In the genomic region with DNA sequence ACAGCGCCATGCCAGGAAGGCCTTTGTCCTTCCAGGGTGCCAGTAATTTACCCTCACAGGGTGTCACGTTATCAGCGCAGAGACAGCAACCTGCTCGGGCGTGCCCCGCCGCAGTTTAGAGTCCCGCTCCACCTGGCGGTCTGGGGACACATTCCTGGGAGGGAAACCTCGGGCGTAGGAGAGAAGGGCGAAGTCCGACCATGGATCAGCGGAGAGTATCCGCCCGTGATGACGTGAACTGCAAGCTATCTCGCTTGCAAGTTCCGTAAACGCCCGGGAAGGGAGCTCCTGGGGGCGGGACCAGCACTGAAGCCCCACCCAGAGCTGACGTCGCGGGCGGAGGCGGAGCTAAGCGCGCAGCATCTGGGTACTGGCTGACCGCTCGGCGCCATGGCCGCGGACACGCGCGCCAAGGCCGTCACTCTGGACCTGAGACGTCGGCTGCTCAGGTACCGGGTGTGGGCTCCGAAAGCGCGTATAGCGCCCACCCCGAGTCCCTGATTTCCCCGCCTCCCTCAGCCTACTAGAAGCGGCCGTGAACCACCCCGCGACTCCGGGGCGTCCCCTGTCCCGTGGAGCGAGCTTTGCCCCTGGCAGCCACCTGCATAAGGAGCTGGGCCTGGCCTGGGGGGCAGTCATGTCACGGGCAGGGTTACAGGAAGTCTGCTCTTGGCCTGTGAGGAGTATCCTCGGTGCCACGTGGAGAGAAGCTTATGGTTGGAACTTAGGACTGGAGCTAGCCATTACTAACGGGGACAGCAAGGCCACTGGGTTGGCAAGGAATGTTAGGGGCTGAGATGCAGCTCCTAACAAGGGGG, we compare ENCODE assay signal across 7 mouse cellular contexts. TPM values are rescaled to one million over a fixed set of nuclear protein-coding genes. Genes with fewer than 3 reads are reported as not detected.
A peak's percentile ranks its signal among the peaks of the same experiment; 100 is the strongest.
DNase-seq lines count a peak whose midpoint lies in the region; ATAC-seq lines count a peak whose summit lies in the region.

A gene (plus strand): TSS at position 327 of the 818 bp plus-strand sequence.

- DNase-seq in adrenal gland, adult 8-10 months: peak; percentile 97
- peak; percentile 99 for DNase-seq in embryo, embryonic 9.5 days (ENCODE audit: extremely low spot score)
- peak; percentile 93 to 96 for DNase-seq in gastrocnemius, postnatal 4 days (ENCODE audit: low spot score in 2 of 2)
- DNase-seq in left cerebral cortex, postnatal 36 days (ENCODE audit: low spot score in 2 of 2): peak; percentile 92 to 94
- peak; percentile 100 for DNase-seq in midbrain, embryonic 11.5 days (ENCODE audit: low spot score, missing footprints)
- peak; percentile 96 for DNase-seq in skeletal muscle tissue, adult 2 months (ENCODE audit: low read depth, low spot score)

- peak; percentile 94 for ATAC-seq in intestine, embryonic 16.5 days
- peak; percentile 94 for ATAC-seq in midbrain, embryonic 11.5 days (ENCODE audit: low FRiP score)

- intact Hi-C loops in left cerebral cortex, postnatal 36 days (cut with DNase I): no loop called here

- H3K9ac ChIP-seq in intestine, embryonic 16.5 days (ENCODE audit: low read depth, low read length): peak within 1 kb of the TSS; percentile 92
- peak within 1 kb of the TSS; percentile 86 for H3K9ac ChIP-seq in midbrain, embryonic 11.5 days (ENCODE audit: low read length)

- H3K36me3 ChIP-seq in intestine, embryonic 16.5 days (ENCODE audit: control insufficient read depth, insufficient read depth, low read length): peaks cover 18% of the 10 kb centered on the region; the same call in 1 of the 2 replicates
- H3K36me3 ChIP-seq in midbrain, embryonic 11.5 days (ENCODE audit: control insufficient read depth, insufficient read depth, low read length): peaks cover 21% of the 10 kb centered on the region

- under 1% methylated on average over 59 of the region's 59 CpGs for WGBS in intestine, embryonic 16.5 days
- under 1% methylated on average over 59 of the region's 59 CpGs for WGBS in midbrain, embryonic 11.5 days

- H3K4me3 ChIP-seq in intestine, embryonic 16.5 days (ENCODE audit: low read length): peak within 1 kb of the TSS; percentile 82
- H3K4me3 ChIP-seq in midbrain, embryonic 11.5 days (ENCODE audit: low read depth, low read length): peak within 1 kb of the TSS; percentile 63

- H3K27me3 ChIP-seq in intestine, embryonic 16.5 days (replicated peaks; ENCODE audit: control insufficient read depth, insufficient read depth, low read length): no peaks in the 10 kb centered on the region
- no peaks in the 10 kb centered on the region for H3K27me3 ChIP-seq in midbrain, embryonic 11.5 days (ENCODE audit: control insufficient read depth, insufficient read depth, low read length)

- H3K9me3 ChIP-seq in intestine, embryonic 16.5 days (ENCODE audit: control insufficient read depth, low read length): no peaks in the 10 kb centered on the region
- H3K9me3 ChIP-seq in midbrain, embryonic 11.5 days (ENCODE audit: control insufficient read depth, low read length): no peaks in the 10 kb centered on the region

- H3K27ac ChIP-seq in intestine, embryonic 16.5 days (ENCODE audit: low read length): peak within 1 kb of the TSS; percentile 96
- H3K27ac ChIP-seq in midbrain, embryonic 11.5 days (ENCODE audit: low read depth, low read length): peak within 1 kb of the TSS; percentile 87

- peak within 1 kb of the TSS; percentile 83 for H3K4me2 ChIP-seq in intestine, embryonic 16.5 days (ENCODE audit: low read depth, low read length)
- H3K4me2 ChIP-seq in midbrain, embryonic 11.5 days: peak within 1 kb of the TSS; percentile 88

- H3K4me1 ChIP-seq in intestine, embryonic 16.5 days (ENCODE audit: control insufficient read depth, insufficient read depth, low read length): peaks cover 29% of the 10 kb centered on the region
- H3K4me1 ChIP-seq in midbrain, embryonic 11.5 days (ENCODE audit: control insufficient read depth, insufficient read depth, low read length): peaks cover 15% of the 10 kb centered on the region

RNA-seq across cellular contexts. Expression of the gene that starts here (rescaled TPM):
- total RNA-seq in adrenal gland, adult 8-10 months (2022): 10 to 100 TPM; 27.2 to 39.4 (median 33.3) TPM
- total RNA-seq in gastrocnemius, postnatal 4 days (2021): 10 to 100 TPM; 18.7 to 20.9 TPM
- polyA plus RNA-seq in intestine, embryonic 16.5 days (2015; fragmentation: Nextera tagmentation; extraction: Ambion mirVana): 20.5 and 20.9 TPM in 2 replicates
- total RNA-seq in left cerebral cortex, postnatal 36 days (2021): 1 to 10 TPM; 6.7 to 9.4 TPM
- 9.6 and 10.7 TPM in 2 replicates for polyA plus RNA-seq in midbrain, embryonic 11.5 days (2014; fragmentation: Nextera tagmentation; extraction: Ambion mirVana)

Comparison
In these comparisons a context has a peak if more than half of its experiments do, and no peak if none do; other contexts are left out.
1. Peak in every context shown above with its lines: DNase-seq, ATAC-seq, H3K4me3 ChIP-seq and H3K27ac ChIP-seq.